In genomic region chr7:16173146-16173545, GRCm38 (mm10) we compare ENCODE assay signal across 16 mouse cellular contexts. TPM values are rescaled to one million over a fixed set of nuclear protein-coding genes. Genes with fewer than 3 reads are reported as not detected.
DNase-seq lines count a peak whose midpoint lies in the region; ATAC-seq and TF ChIP-seq lines count a peak whose summit lies in the region.
"Had no signal": no experiment of that assay in that cellular context is flagged by ENCODE, and none has a peak within 500 bp of the region (broad histone marks: within the 10 kb centered on the region; RNA-seq: fewer than 3 reads in every experiment).

No protein-coding gene starts in this region.

- H3K4me2 ChIP-seq in stomach, embryonic 16.5 days (ENCODE audit: low read depth, low read length), result no peak overlapping the region
- no peak overlapping the region for H3K4me2 ChIP-seq in stomach, postnatal 0 days (replicated peaks; ENCODE audit: low read depth)
- peak overlapping the region; percentile 84; the same call in 1 of the 2 replicates for H3K4me2 ChIP-seq in midbrain, embryonic 13.5 days (replicated peaks)
- H3K4me2 ChIP-seq: limb, embryonic 12.5 days; liver, embryonic 15.5 days had no signal

- no peak overlapping the region for H3K4me3 ChIP-seq in heart, embryonic 10.5 days
- H3K4me3 ChIP-seq in stomach, embryonic 16.5 days (replicated peaks; ENCODE audit: low read length), result no peak overlapping the region
- no peak overlapping the region for H3K4me3 ChIP-seq in stomach, postnatal 0 days (ENCODE audit: low read depth, low read length)
- H3K4me3 ChIP-seq in midbrain, embryonic 13.5 days (replicated peaks), result no peak overlapping the region
- no peak overlapping the region for H3K4me3 ChIP-seq in left cerebral cortex, adult 2 months
- H3K4me3 ChIP-seq: forebrain, embryonic 12.5 days; heart, adult 2 months; intestine, embryonic 15.5 days; limb, embryonic 12.5 days; liver, embryonic 15.5 days had no signal

- H3K27ac ChIP-seq in heart, embryonic 10.5 days, result peak overlapping the region; percentile 67; the same call in 1 of the 2 replicates
- H3K27ac ChIP-seq in stomach, embryonic 16.5 days (ENCODE audit: low read length), result no peak overlapping the region
- H3K27ac ChIP-seq in stomach, postnatal 0 days (replicated peaks), result no peak overlapping the region
- H3K27ac ChIP-seq in midbrain, embryonic 13.5 days, result peak overlapping the region; percentile 72; the same call in 1 of the 2 replicates
- no peak overlapping the region for H3K27ac ChIP-seq in left cerebral cortex, adult 2 months
- H3K27ac ChIP-seq: heart, adult 2 months; intestine, embryonic 15.5 days; limb, embryonic 12.5 days; liver, embryonic 15.5 days had no signal

- H3K9me3 ChIP-seq in heart, embryonic 10.5 days, result 0 out of 2 replicates have a peak, but pooled peaks cover 1% of the 10 kb centered on the region
- H3K9me3 ChIP-seq in stomach, embryonic 16.5 days (replicated peaks; ENCODE audit: control insufficient read depth, low read length), result no peaks in the 10 kb centered on the region
- H3K9me3 ChIP-seq in stomach, postnatal 0 days (ENCODE audit: control insufficient read depth, low read length), result no peaks in the 10 kb centered on the region
- H3K9me3 ChIP-seq in midbrain, embryonic 13.5 days, result no peaks in the 10 kb centered on the region
- H3K9me3 ChIP-seq: forebrain, embryonic 12.5 days; intestine, embryonic 15.5 days; limb, embryonic 12.5 days; liver, embryonic 15.5 days had no signal

- peaks cover 4% of the 10 kb centered on the region; the same call in 1 of the 2 replicates for H3K27me3 ChIP-seq in heart, embryonic 10.5 days (ENCODE audit: insufficient read depth, poor library complexity, severe bottlenecking)
- H3K27me3 ChIP-seq in stomach, embryonic 16.5 days (ENCODE audit: control insufficient read depth, insufficient read depth, low read length), result no peaks in the 10 kb centered on the region
- no peaks in the 10 kb centered on the region for H3K27me3 ChIP-seq in stomach, postnatal 0 days (ENCODE audit: control insufficient read depth, insufficient read depth, low read length)
- no peaks in the 10 kb centered on the region for H3K27me3 ChIP-seq in midbrain, embryonic 13.5 days
- H3K27me3 ChIP-seq: forebrain, embryonic 12.5 days; intestine, embryonic 15.5 days had no signal

- H3K4me1 ChIP-seq in heart, embryonic 10.5 days, result peaks cover 44% of the 10 kb centered on the region
- peaks cover 8% of the 10 kb centered on the region for H3K4me1 ChIP-seq in stomach, embryonic 16.5 days (ENCODE audit: control insufficient read depth, insufficient read depth, low read length)
- no peaks in the 10 kb centered on the region for H3K4me1 ChIP-seq in stomach, postnatal 0 days (replicated peaks; ENCODE audit: control insufficient read depth, insufficient read depth)
- H3K4me1 ChIP-seq in midbrain, embryonic 13.5 days (replicated peaks), result peaks cover 51% of the 10 kb centered on the region
- H3K4me1 ChIP-seq: liver, embryonic 15.5 days had no signal

- intact Hi-C loops in heart, postnatal 10 days (cut with DNase I), result no loop called here
- intact Hi-C loops in left cerebral cortex, postnatal 10 days (cut with DNase I), result no loop called here
- intact Hi-C loops in left cerebral cortex, postnatal 25 days (cut with DNase I), result no loop called here
- intact Hi-C loops in left cerebral cortex, adult 2 months (cut with DNase I), result no loop called here

- TF ChIP-seq CTCF in stomach, postnatal 0 days (IDR thresholded peaks at IDR 0.05; ENCODE audit: low read depth), result no peak
- TF ChIP-seq CTCF in left cerebral cortex, adult 2 months (IDR thresholded peaks at IDR 0.05), result no peak

- WGBS in heart, embryonic 10.5 days, result 44% methylated on average over 5 of the region's 5 CpGs
- WGBS in stomach, embryonic 16.5 days, result 38% methylated on average over 5 of the region's 5 CpGs
- 36% methylated on average over 5 of the region's 5 CpGs for WGBS in stomach, postnatal 0 days
- WGBS in midbrain, embryonic 13.5 days, result 54% methylated on average over 5 of the region's 5 CpGs

- H3K36me3 ChIP-seq in heart, embryonic 10.5 days, result no peaks in the 10 kb centered on the region
- H3K36me3 ChIP-seq in stomach, embryonic 16.5 days (ENCODE audit: control insufficient read depth, insufficient read depth, low read length), result no peaks in the 10 kb centered on the region
- H3K36me3 ChIP-seq in stomach, postnatal 0 days (ENCODE audit: control insufficient read depth, insufficient read depth, low read length), result no peaks in the 10 kb centered on the region
- peaks cover 11% of the 10 kb centered on the region for H3K36me3 ChIP-seq in midbrain, embryonic 13.5 days
- H3K36me3 ChIP-seq: intestine, embryonic 15.5 days; limb, embryonic 12.5 days; liver, embryonic 15.5 days had no signal

- TF ChIP-seq EP300 in stomach, postnatal 0 days (optimal IDR thresholded peaks at IDR 0.05), result no peak

- DNase-seq in heart, embryonic 10.5 days (ENCODE audit: low spot score), result no peak
- no peak for DNase-seq in heart, postnatal 10 days
- DNase-seq in stomach, postnatal 0 days (ENCODE audit: low spot score), result no peak
- DNase-seq in left cerebral cortex, postnatal 10 days (ENCODE audit: extremely low spot score in 1 of 2, low spot score in 2 of 2), result no peak
- no peak for DNase-seq in left cerebral cortex, postnatal 25 days (ENCODE audit: low spot score in 2 of 2)
- DNase-seq in left cerebral cortex, adult 2 months (ENCODE audit: extremely low spot score in 1 of 2, low spot score in 2 of 2), result no peak
- DNase-seq: heart, adult 2 months; heart, postnatal 14 days; layer of hippocampus, postnatal 36 days had no signal

- peak overlapping the region; percentile 16; the same call in 1 of the 2 replicates for H3K9ac ChIP-seq in stomach, embryonic 16.5 days (ENCODE audit: low read length)
- no peak overlapping the region for H3K9ac ChIP-seq in stomach, postnatal 0 days (ENCODE audit: low read length)
- peak overlapping the region; percentile 91 for H3K9ac ChIP-seq in midbrain, embryonic 13.5 days (replicated peaks)
- H3K9ac ChIP-seq: intestine, embryonic 15.5 days; limb, embryonic 12.5 days; liver, embryonic 15.5 days had no signal

- ATAC-seq in stomach, embryonic 16.5 days (ENCODE audit: insufficient read depth, low FRiP score), result no peak
- ATAC-seq in stomach, postnatal 0 days (ENCODE audit: low FRiP score, low TSS enrichment), result no peak
- no peak for ATAC-seq in midbrain, embryonic 13.5 days
- ATAC-seq: intestine, embryonic 15.5 days; Patski had no signal

RNA-seq across cellular contexts. Expression of gene Meis3, which starts 1.7 kb away (rescaled TPM):
- polyA plus RNA-seq in heart, embryonic 10.5 days (2016; fragmentation: Nextera tagmentation; extraction: Ambion mirVana), result 22.5 and 41.8 TPM in 2 replicates
- 1 to 10 TPM; 6.1 to 6.5 TPM for total RNA-seq in heart, postnatal 10 days (2021)
- 22.0 and 22.1 TPM in 2 replicates for polyA plus RNA-seq in stomach, embryonic 16.5 days (2015; fragmentation: Nextera tagmentation; extraction: Ambion mirVana)
- 10.9 and 11.8 TPM in 2 replicates for polyA plus RNA-seq in stomach, postnatal 0 days (2015; fragmentation: Nextera tagmentation; extraction: Ambion mirVana)
- polyA plus RNA-seq in midbrain, embryonic 13.5 days (2015; fragmentation: Nextera tagmentation; extraction: Ambion mirVana), result 158 and 160 TPM in 2 replicates
- 10 to 100 TPM; 42.4 to 46.4 TPM for total RNA-seq in left cerebral cortex, postnatal 10 days (2021)
- total RNA-seq in left cerebral cortex, postnatal 25 days (2021), result 10 to 100 TPM; 33.3 to 43.5 TPM
- 10 to 100 TPM; 39.8 to 42.6 TPM for total RNA-seq in left cerebral cortex, adult 2 months (2021)

RNA-seq across cellular contexts. Expression of gene Slc8a2, which starts 43.5 kb away (rescaled TPM):
- 0.24 and 0.28 TPM in 2 replicates for polyA plus RNA-seq in heart, embryonic 10.5 days (2016; fragmentation: Nextera tagmentation; extraction: Ambion mirVana)
- total RNA-seq in heart, postnatal 10 days (2021), result 1 to 10 TPM; 1.3 to 1.4 TPM
- polyA plus RNA-seq in stomach, embryonic 16.5 days (2015; fragmentation: Nextera tagmentation; extraction: Ambion mirVana), result 0.25 TPM in 2 replicates
- polyA plus RNA-seq in stomach, postnatal 0 days (2015; fragmentation: Nextera tagmentation; extraction: Ambion mirVana), result 0.11 and 0.12 TPM in 2 replicates
- 0.66 and 1.1 TPM in 2 replicates for polyA plus RNA-seq in midbrain, embryonic 13.5 days (2015; fragmentation: Nextera tagmentation; extraction: Ambion mirVana)
- total RNA-seq in left cerebral cortex, postnatal 10 days (2021), result 100 to 1,000 TPM; 285 to 298 TPM
- 100 to 1,000 TPM; 263 to 264 TPM for total RNA-seq in left cerebral cortex, postnatal 25 days (2021)
- 100 to 1,000 TPM; 226 TPM for total RNA-seq in left cerebral cortex, adult 2 months (2021)
- polyA plus RNA-seq: liver, embryonic 15.5 days had no signal

RNA-seq across cellular contexts. Expression of gene Dhx34, which starts 48.7 kb away (rescaled TPM):
- 12.9 and 14.8 TPM in 2 replicates for polyA plus RNA-seq in heart, embryonic 10.5 days (2016; fragmentation: Nextera tagmentation; extraction: Ambion mirVana)
- 1 to 10 TPM; 7.5 to 9.9 TPM for total RNA-seq in heart, postnatal 10 days (2021)
- 34.3 and 36.6 TPM in 2 replicates for polyA plus RNA-seq in stomach, embryonic 16.5 days (2015; fragmentation: Nextera tagmentation; extraction: Ambion mirVana)
- polyA plus RNA-seq in stomach, postnatal 0 days (2015; fragmentation: Nextera tagmentation; extraction: Ambion mirVana), result 6.9 and 7.9 TPM in 2 replicates
- polyA plus RNA-seq in midbrain, embryonic 13.5 days (2015; fragmentation: Nextera tagmentation; extraction: Ambion mirVana), result 15.6 and 16.8 TPM in 2 replicates
- total RNA-seq in left cerebral cortex, postnatal 10 days (2021), result 10 to 100 TPM; 10.3 to 10.5 TPM
- 10 to 100 TPM in 1 of 2 experiments, 1 to 10 TPM in 1; 9.5 to 11.1 TPM for total RNA-seq in left cerebral cortex, postnatal 25 days (2021)
- total RNA-seq in left cerebral cortex, adult 2 months (2021), result 10 to 100 TPM; 12.7 to 12.8 TPM

RNA-seq across cellular contexts. Expression of gene Kptn, which starts 53.5 kb away (rescaled TPM):
- 31.6 and 34.9 TPM in 2 replicates for polyA plus RNA-seq in heart, embryonic 10.5 days (2016; fragmentation: Nextera tagmentation; extraction: Ambion mirVana)
- total RNA-seq in heart, postnatal 10 days (2021), result 10 to 100 TPM; 24.1 to 27.7 TPM
- polyA plus RNA-seq in stomach, embryonic 16.5 days (2015; fragmentation: Nextera tagmentation; extraction: Ambion mirVana), result 26.7 and 27.2 TPM in 2 replicates
- 11.8 and 13.1 TPM in 2 replicates for polyA plus RNA-seq in stomach, postnatal 0 days (2015; fragmentation: Nextera tagmentation; extraction: Ambion mirVana)
- polyA plus RNA-seq in midbrain, embryonic 13.5 days (2015; fragmentation: Nextera tagmentation; extraction: Ambion mirVana), result 39.6 and 41.2 TPM in 2 replicates
- 10 to 100 TPM; 47.3 to 47.7 TPM for total RNA-seq in left cerebral cortex, postnatal 10 days (2021)
- total RNA-seq in left cerebral cortex, postnatal 25 days (2021), result 10 to 100 TPM; 36.0 to 42.7 TPM
- total RNA-seq in left cerebral cortex, adult 2 months (2021), result 10 to 100 TPM; 42.9 to 46.3 TPM

Comparison
In these comparisons a context has a peak if more than half of its experiments do, and no peak if none do; other contexts are left out.
1. H3K27ac ChIP-seq: peak in heart, embryonic 10.5 days (single experiment) and midbrain, embryonic 13.5 days (single experiment); none in stomach, embryonic 16.5 days (single experiment), stomach, postnatal 0 days (single experiment) and left cerebral cortex, adult 2 months (single experiment).
2. RNA of gene Meis3, which starts 1.7 kb away (total RNA-seq): 42.4 to 46.4 TPM in left cerebral cortex, postnatal 10 days, 33.3 to 43.5 TPM in left cerebral cortex, postnatal 25 days and 39.8 to 42.6 TPM in left cerebral cortex, adult 2 months; 6.1 to 6.5 TPM in heart, postnatal 10 days; every median in the first group is over 4 times any median in the second.
3. RNA of gene Slc8a2, which starts 43.5 kb away (total RNA-seq): 285 to 298 TPM in left cerebral cortex, postnatal 10 days, 263 to 264 TPM in left cerebral cortex, postnatal 25 days and 226 TPM in left cerebral cortex, adult 2 months; 1.3 to 1.4 TPM in heart, postnatal 10 days; every median in the first group is over 10 times any median in the second.